In genomic region chr19:3926685-3927084, GRCm38 (mm10) we compare ENCODE assay signal across 27 mouse cellular contexts. TPM values are rescaled to one million over a fixed set of nuclear protein-coding genes. Genes with fewer than 3 reads are reported as not detected.
A peak's percentile ranks its signal among the peaks of the same experiment; 100 is the strongest.
DNase-seq lines count a peak whose midpoint lies in the region; ATAC-seq and TF ChIP-seq lines count a peak whose summit lies in the region.
"Had no signal": no experiment of that assay in that cellular context is flagged by ENCODE, and none has a peak within 500 bp of the region (broad histone marks: within the 10 kb centered on the region; RNA-seq: fewer than 3 reads in every experiment).

No protein-coding gene starts in this region.

- H3K27ac ChIP-seq in limb, embryonic 14.5 days (replicated peaks; ENCODE audit: low read depth, low read length): 0 out of 2 replicates have a peak overlapping the region, but pooled peaks have one; percentile 28
- no peak overlapping the region for H3K27ac ChIP-seq in limb, embryonic 10.5 days
- H3K27ac ChIP-seq in bone marrow macrophage, adult 2 months (ENCODE audit: insufficient read depth, low read depth, low read length): peak overlapping the region; percentile 28
- peak overlapping the region; percentile 34 for H3K27ac ChIP-seq in embryonic facial prominence, embryonic 14.5 days (replicated peaks; ENCODE audit: low read depth, low read length)
- H3K27ac ChIP-seq in heart, embryonic 10.5 days: no peak overlapping the region
- H3K27ac ChIP-seq: forebrain, embryonic 12.5 days; heart, embryonic 15.5 days; intestine, embryonic 15.5 days; left cerebral cortex, adult 2 months; macrophage; midbrain, embryonic 15.5 days had no signal

- no peaks in the 10 kb centered on the region for H3K36me3 ChIP-seq in limb, embryonic 14.5 days (ENCODE audit: control insufficient read depth, insufficient read depth, low read length)
- no peaks in the 10 kb centered on the region for H3K36me3 ChIP-seq in limb, embryonic 10.5 days
- H3K36me3 ChIP-seq in embryonic facial prominence, embryonic 14.5 days (ENCODE audit: control insufficient read depth, insufficient read depth, low read length): no peaks in the 10 kb centered on the region
- no peaks in the 10 kb centered on the region for H3K36me3 ChIP-seq in heart, embryonic 10.5 days
- H3K36me3 ChIP-seq: forebrain, embryonic 12.5 days; heart, embryonic 15.5 days; intestine, embryonic 15.5 days; midbrain, embryonic 15.5 days had no signal

- H3K9ac ChIP-seq in limb, embryonic 14.5 days (ENCODE audit: low read depth, low read length, severe bottlenecking): no peak overlapping the region
- H3K9ac ChIP-seq in embryonic facial prominence, embryonic 14.5 days (ENCODE audit: low read depth, low read length): no peak overlapping the region; the same call in 1 of the 2 replicates
- H3K9ac ChIP-seq: forebrain, embryonic 12.5 days; heart, embryonic 15.5 days; intestine, embryonic 15.5 days; lung, embryonic 14.5 days; midbrain, embryonic 15.5 days had no signal

- TF ChIP-seq CTCF in bone marrow macrophage, adult 2 months (IDR thresholded peaks at IDR 0.05; ENCODE audit: low read depth, low read length): no peak

- peaks cover 14% of the 10 kb centered on the region for H3K4me1 ChIP-seq in limb, embryonic 14.5 days (ENCODE audit: control insufficient read depth, insufficient read depth, low read length)
- peaks cover 20% of the 10 kb centered on the region for H3K4me1 ChIP-seq in limb, embryonic 10.5 days
- H3K4me1 ChIP-seq in bone marrow macrophage, adult 2 months (ENCODE audit: control insufficient read depth, insufficient read depth, low read length): peaks cover 71% of the 10 kb centered on the region
- peaks cover 23% of the 10 kb centered on the region for H3K4me1 ChIP-seq in embryonic facial prominence, embryonic 14.5 days (ENCODE audit: control insufficient read depth, insufficient read depth, low read length)
- peaks cover 39% of the 10 kb centered on the region for H3K4me1 ChIP-seq in heart, embryonic 10.5 days

- 70% methylated on average over 6 of the region's 6 CpGs for WGBS in limb, embryonic 14.5 days
- 67% methylated on average over 6 of the region's 6 CpGs for WGBS in limb, embryonic 10.5 days
- 54% methylated on average over 6 of the region's 6 CpGs for WGBS in embryonic facial prominence, embryonic 14.5 days
- WGBS in heart, embryonic 10.5 days: 60% methylated on average over 6 of the region's 6 CpGs

- DNase-seq in heart, adult 11 months: peak; percentile 93
- no peak for DNase-seq in heart, adult 18-20 months
- no peak for DNase-seq in limb, embryonic 14.5 days (ENCODE audit: low spot score)
- no peak for DNase-seq in limb, embryonic 10.5 days (ENCODE audit: low spot score)
- DNase-seq in embryonic facial prominence, embryonic 14.5 days (ENCODE audit: low spot score): no peak
- no peak for DNase-seq in adipocyte (ENCODE audit: low spot score)
- no peak for DNase-seq in heart, embryonic 10.5 days (ENCODE audit: low spot score)
- DNase-seq: adrenal gland, adult 8-10 months; embryo, embryonic 11 days; gastrocnemius, postnatal 10 days; heart, postnatal 4 days; left cerebral cortex, postnatal 4 days; thymus, postnatal 25 days had no signal

- no peak overlapping the region for H3K4me2 ChIP-seq in limb, embryonic 14.5 days (replicated peaks; ENCODE audit: low read depth, low read length, severe bottlenecking)
- no peak overlapping the region for H3K4me2 ChIP-seq in embryonic facial prominence, embryonic 14.5 days (ENCODE audit: low read depth, low read length)
- H3K4me2 ChIP-seq: forebrain, embryonic 12.5 days; heart, embryonic 15.5 days; intestine, embryonic 15.5 days; liver, embryonic 11.5 days; lung, embryonic 14.5 days; midbrain, embryonic 15.5 days had no signal

- no peaks in the 10 kb centered on the region for H3K27me3 ChIP-seq in limb, embryonic 14.5 days (ENCODE audit: control insufficient read depth, insufficient read depth, low read length)
- no peaks in the 10 kb centered on the region for H3K27me3 ChIP-seq in limb, embryonic 10.5 days (ENCODE audit: low read depth, poor library complexity, severe bottlenecking)
- no peaks in the 10 kb centered on the region for H3K27me3 ChIP-seq in embryonic facial prominence, embryonic 14.5 days (replicated peaks; ENCODE audit: control insufficient read depth, insufficient read depth, low read length)
- H3K27me3 ChIP-seq in heart, embryonic 10.5 days (ENCODE audit: insufficient read depth, poor library complexity, severe bottlenecking): peaks cover 6% of the 10 kb centered on the region; the same call in 1 of the 2 replicates
- H3K27me3 ChIP-seq: forebrain, embryonic 12.5 days; heart, embryonic 15.5 days; intestine, embryonic 15.5 days; midbrain, embryonic 15.5 days had no signal

- no peak for ATAC-seq in limb, embryonic 14.5 days (ENCODE audit: low FRiP score, low read depth)
- no peak for ATAC-seq in embryonic facial prominence, embryonic 14.5 days (ENCODE audit: low read depth)
- ATAC-seq: hindbrain, embryonic 16.5 days; intestine, embryonic 15.5 days; midbrain, embryonic 15.5 days had no signal

- H3K9me3 ChIP-seq in limb, embryonic 14.5 days (ENCODE audit: control insufficient read depth, low read length): no peaks in the 10 kb centered on the region
- no peaks in the 10 kb centered on the region for H3K9me3 ChIP-seq in limb, embryonic 10.5 days (replicated peaks)
- no peaks in the 10 kb centered on the region for H3K9me3 ChIP-seq in embryonic facial prominence, embryonic 14.5 days (ENCODE audit: control insufficient read depth, low read length)
- no peaks in the 10 kb centered on the region for H3K9me3 ChIP-seq in heart, embryonic 10.5 days
- H3K9me3 ChIP-seq: forebrain, embryonic 12.5 days; heart, embryonic 15.5 days; intestine, embryonic 15.5 days; midbrain, embryonic 15.5 days had no signal

- TF ChIP-seq POLR2A in limb, embryonic 14.5 days (IDR thresholded peaks at IDR 0.05; ENCODE audit: borderline replicate concordance, extremely low read depth, insufficient read depth, insufficient read length): no peak
- no peak for TF ChIP-seq POLR2A in bone marrow macrophage, adult 2 months (IDR thresholded peaks at IDR 0.05; ENCODE audit: borderline replicate concordance, low read depth, low read length)

- no peak overlapping the region for H3K4me3 ChIP-seq in limb, embryonic 14.5 days (replicated peaks; ENCODE audit: low read length)
- no peak overlapping the region for H3K4me3 ChIP-seq in limb, embryonic 10.5 days
- H3K4me3 ChIP-seq in bone marrow macrophage, adult 2 months (ENCODE audit: insufficient read depth, low read length): no peak overlapping the region
- no peak overlapping the region for H3K4me3 ChIP-seq in embryonic facial prominence, embryonic 14.5 days (ENCODE audit: low read depth, low read length)
- no peak overlapping the region for H3K4me3 ChIP-seq in heart, embryonic 10.5 days
- H3K4me3 ChIP-seq: forebrain, embryonic 12.5 days; heart, embryonic 15.5 days; intestine, embryonic 15.5 days; left cerebral cortex, adult 2 months; midbrain, embryonic 15.5 days had no signal

RNA-seq across cellular contexts. Expression of gene Aldh3b1, which starts 2.9 kb away (rescaled TPM):
- total RNA-seq in heart, adult 18-20 months (2021): 1 to 10 TPM; 1.3 to 2.0 TPM
- polyA plus RNA-seq in limb, embryonic 14.5 days (2012; rRNA removed): 1.8 and 1.9 TPM in 2 replicates
- 2.6 and 2.9 TPM in 2 replicates for polyA plus RNA-seq in limb, embryonic 14.5 days (2014; fragmentation: Nextera tagmentation; extraction: Ambion mirVana)
- 0.20 and 0.33 TPM in 2 replicates for polyA plus RNA-seq in limb, embryonic 10.5 days (2016; fragmentation: Nextera tagmentation; extraction: Ambion mirVana)
- 83.9 and 85.6 TPM in 2 replicates for polyA plus RNA-seq in bone marrow macrophage, adult 2 months (2012; ENCODE audit: insufficient read depth, insufficient read length, missing spikeins)
- polyA plus RNA-seq in embryonic facial prominence, embryonic 14.5 days (2014; fragmentation: Nextera tagmentation; extraction: Ambion mirVana): 4.6 and 4.8 TPM in 2 replicates
- polyA plus RNA-seq in heart, embryonic 10.5 days (2016; fragmentation: Nextera tagmentation; extraction: Ambion mirVana): 2.1 and 3.0 TPM in 2 replicates

RNA-seq across cellular contexts. Expression of gene Unc93b1, which starts 8.3 kb away (rescaled TPM):
- total RNA-seq in heart, adult 18-20 months (2021): 10 to 100 TPM; 17.7 to 23.9 TPM
- polyA plus RNA-seq in limb, embryonic 14.5 days (2012; rRNA removed): 33.3 and 40.7 TPM in 2 replicates
- 21.9 and 23.3 TPM in 2 replicates for polyA plus RNA-seq in limb, embryonic 14.5 days (2014; fragmentation: Nextera tagmentation; extraction: Ambion mirVana)
- 5.4 and 6.7 TPM in 2 replicates for polyA plus RNA-seq in limb, embryonic 10.5 days (2016; fragmentation: Nextera tagmentation; extraction: Ambion mirVana)
- 1,272 and 1,428 TPM in 2 replicates for polyA plus RNA-seq in bone marrow macrophage, adult 2 months (2012; ENCODE audit: insufficient read depth, insufficient read length, missing spikeins)
- polyA plus RNA-seq in embryonic facial prominence, embryonic 14.5 days (2014; fragmentation: Nextera tagmentation; extraction: Ambion mirVana): 21.3 and 24.5 TPM in 2 replicates
- 4.4 and 5.0 TPM in 2 replicates for polyA plus RNA-seq in heart, embryonic 10.5 days (2016; fragmentation: Nextera tagmentation; extraction: Ambion mirVana)

RNA-seq across cellular contexts. Expression of gene Ndufs8, which starts 14.1 kb away (rescaled TPM):
- 100 to 1,000 TPM; 489 to 502 TPM for total RNA-seq in heart, adult 18-20 months (2021)
- polyA plus RNA-seq in limb, embryonic 14.5 days (2012; rRNA removed): 186 and 202 TPM in 2 replicates
- polyA plus RNA-seq in limb, embryonic 14.5 days (2014; fragmentation: Nextera tagmentation; extraction: Ambion mirVana): 314 and 322 TPM in 2 replicates
- polyA plus RNA-seq in limb, embryonic 10.5 days (2016; fragmentation: Nextera tagmentation; extraction: Ambion mirVana): 249 and 273 TPM in 2 replicates
- 80.5 and 85.1 TPM in 2 replicates for polyA plus RNA-seq in bone marrow macrophage, adult 2 months (2012; ENCODE audit: insufficient read depth, insufficient read length, missing spikeins)
- 297 and 302 TPM in 2 replicates for polyA plus RNA-seq in embryonic facial prominence, embryonic 14.5 days (2014; fragmentation: Nextera tagmentation; extraction: Ambion mirVana)
- 323 and 356 TPM in 2 replicates for polyA plus RNA-seq in heart, embryonic 10.5 days (2016; fragmentation: Nextera tagmentation; extraction: Ambion mirVana)

RNA-seq across cellular contexts. Expression of gene Tcirg1, which starts 19.8 kb away (rescaled TPM):
- 1 to 10 TPM; 8.0 to 9.2 TPM for total RNA-seq in heart, adult 18-20 months (2021)
- polyA plus RNA-seq in limb, embryonic 14.5 days (2012; rRNA removed): 145 and 191 TPM in 2 replicates
- polyA plus RNA-seq in limb, embryonic 14.5 days (2014; fragmentation: Nextera tagmentation; extraction: Ambion mirVana): 36.8 and 37.8 TPM in 2 replicates
- 27.9 and 39.4 TPM in 2 replicates for polyA plus RNA-seq in limb, embryonic 10.5 days (2016; fragmentation: Nextera tagmentation; extraction: Ambion mirVana)
- polyA plus RNA-seq in bone marrow macrophage, adult 2 months (2012; ENCODE audit: insufficient read depth, insufficient read length, missing spikeins): 488 and 518 TPM in 2 replicates
- polyA plus RNA-seq in embryonic facial prominence, embryonic 14.5 days (2014; fragmentation: Nextera tagmentation; extraction: Ambion mirVana): 33.6 and 36.5 TPM in 2 replicates
- polyA plus RNA-seq in heart, embryonic 10.5 days (2016; fragmentation: Nextera tagmentation; extraction: Ambion mirVana): 22.5 and 32.2 TPM in 2 replicates

RNA-seq across cellular contexts. Expression of gene Aldh3b3, which starts 31.8 kb away (rescaled TPM):
- total RNA-seq in heart, adult 18-20 months (2021): under 1 TPM; 0.28 to 0.30 TPM
- polyA plus RNA-seq in limb, embryonic 14.5 days (2012; rRNA removed): 0.32 and 0.52 TPM in 2 replicates
- 0.33 and 0.39 TPM in 2 replicates for polyA plus RNA-seq in limb, embryonic 14.5 days (2014; fragmentation: Nextera tagmentation; extraction: Ambion mirVana)
- polyA plus RNA-seq in limb, embryonic 10.5 days (2016; fragmentation: Nextera tagmentation; extraction: Ambion mirVana): not detected in 2 replicates
- not detected in 2 replicates for polyA plus RNA-seq in bone marrow macrophage, adult 2 months (2012; ENCODE audit: insufficient read depth, insufficient read length, missing spikeins)
- 0.18 and 0.24 TPM in 2 replicates for polyA plus RNA-seq in embryonic facial prominence, embryonic 14.5 days (2014; fragmentation: Nextera tagmentation; extraction: Ambion mirVana)
- polyA plus RNA-seq in heart, embryonic 10.5 days (2016; fragmentation: Nextera tagmentation; extraction: Ambion mirVana): not detected in 2 replicates
- total RNA-seq: gastrocnemius, postnatal 10 days; layer of hippocampus, postnatal 10 days; left cerebral cortex, postnatal 4 days; MEL had no signal
- polyA plus RNA-seq: C2C12; forebrain, embryonic 12.5 days; heart, embryonic 15.5 days; hindbrain, embryonic 16.5 days; intestine, embryonic 15.5 days; liver, embryonic 11.5 days; lung, embryonic 14.5 days; macrophage; midbrain, embryonic 15.5 days; neural tube, embryonic 14.5 days had no signal

Comparison
In these comparisons a context has a peak if more than half of its experiments do, and no peak if none do; other contexts are left out.
1. H3K27ac ChIP-seq: peak in limb, embryonic 14.5 days (single experiment), bone marrow macrophage, adult 2 months (single experiment) and embryonic facial prominence, embryonic 14.5 days (single experiment); none in limb, embryonic 10.5 days (single experiment) and heart, embryonic 10.5 days (single experiment).
2. RNA of gene Aldh3b1, which starts 2.9 kb away (polyA plus RNA-seq): 83.9 to 85.6 TPM in bone marrow macrophage, adult 2 months; 4.6 to 4.8 TPM in embryonic facial prominence, embryonic 14.5 days, 1.8 to 2.9 TPM in limb, embryonic 14.5 days, 2.1 to 3.0 TPM in heart, embryonic 10.5 days and 0.20 to 0.33 TPM in limb, embryonic 10.5 days; every median in the first group is over 10 times any median in the second.
3. RNA of gene Unc93b1, which starts 8.3 kb away (polyA plus RNA-seq): 1,272 to 1,428 TPM in bone marrow macrophage, adult 2 months; 21.9 to 40.7 TPM in limb, embryonic 14.5 days, 21.3 to 24.5 TPM in embryonic facial prominence, embryonic 14.5 days, 5.4 to 6.7 TPM in limb, embryonic 10.5 days and 4.4 to 5.0 TPM in heart, embryonic 10.5 days; every median in the first group is over 10 times any median in the second.